Mouse (Mus musculus): ENCODE measurements around the gene Pdcd1lg2.
"Not testable (repeated sequence)": the region's sequence is repeated elsewhere in the genome, so short reads cannot be mapped to it uniquely, and the experiment has no call there.

- not testable (repeated sequence) for TF ChIP-seq CTCF (IDR thresholded peaks at IDR 0.05; ENCODE audit: control insufficient read depth, insufficient read depth, insufficient replicate concordance, low read depth, low read length); POLR2A (IDR thresholded peaks at IDR 0.05; ENCODE audit: control insufficient read depth, low read depth, low read length)
Observed at GRCm38 (mm10) chr19:29414917-29415316, 4.2 kb downstream of the Pdcd1lg2 start.

Measured in testis, adult 2 months (tissue).